Comparison of ENCODE assay signal across 21 mouse cellular contexts in genomic region chr9:34463666-34464065, GRCm38 (mm10). TPM values are rescaled to one million over a fixed set of nuclear protein-coding genes. Genes with fewer than 3 reads are reported as not detected.
DNase-seq lines count a peak whose midpoint lies in the region; ATAC-seq and TF ChIP-seq lines count a peak whose summit lies in the region.
"Had no signal": no experiment of that assay in that cellular context is flagged by ENCODE, and none has a peak within 500 bp of the region (broad histone marks: within the 10 kb centered on the region; RNA-seq: fewer than 3 reads in every experiment).

No protein-coding gene starts in this region.

- no peak overlapping the region for H3K27ac ChIP-seq in embryonic facial prominence, embryonic 14.5 days (replicated peaks; ENCODE audit: low read depth, low read length)
- no peak overlapping the region for H3K27ac ChIP-seq in embryonic facial prominence, embryonic 10.5 days (replicated peaks)
- H3K27ac ChIP-seq: embryonic facial prominence, embryonic 12.5 days; forebrain, embryonic 15.5 days; heart, embryonic 13.5 days; hindbrain, embryonic 13.5 days; hindbrain, postnatal 0 days had no signal

- no peaks in the 10 kb centered on the region for H3K27me3 ChIP-seq in embryonic facial prominence, embryonic 14.5 days (replicated peaks; ENCODE audit: control insufficient read depth, insufficient read depth, low read length)
- no peaks in the 10 kb centered on the region for H3K27me3 ChIP-seq in embryonic facial prominence, embryonic 10.5 days (replicated peaks; ENCODE audit: low read depth, poor library complexity, severe bottlenecking)
- H3K27me3 ChIP-seq: embryonic facial prominence, embryonic 12.5 days; forebrain, embryonic 15.5 days; heart, embryonic 13.5 days; hindbrain, embryonic 13.5 days; Patski had no signal

- H3K9me3 ChIP-seq in embryonic facial prominence, embryonic 14.5 days (ENCODE audit: control insufficient read depth, low read length) = no peaks in the 10 kb centered on the region
- no peaks in the 10 kb centered on the region for H3K9me3 ChIP-seq in embryonic facial prominence, embryonic 10.5 days
- H3K9me3 ChIP-seq: embryonic facial prominence, embryonic 12.5 days; forebrain, embryonic 15.5 days; heart, embryonic 13.5 days; hindbrain, embryonic 13.5 days had no signal

- H3K4me3 ChIP-seq in embryonic facial prominence, embryonic 14.5 days (ENCODE audit: low read depth, low read length) = no peak overlapping the region
- H3K4me3 ChIP-seq in embryonic facial prominence, embryonic 10.5 days = no peak overlapping the region
- H3K4me3 ChIP-seq: embryonic facial prominence, embryonic 12.5 days; forebrain, embryonic 15.5 days; heart, embryonic 13.5 days; hindbrain, embryonic 13.5 days had no signal

- no peaks in the 10 kb centered on the region for H3K4me1 ChIP-seq in embryonic facial prominence, embryonic 14.5 days (ENCODE audit: control insufficient read depth, insufficient read depth, low read length)
- no peaks in the 10 kb centered on the region for H3K4me1 ChIP-seq in embryonic facial prominence, embryonic 10.5 days
- H3K4me1 ChIP-seq: embryonic facial prominence, embryonic 12.5 days; heart, embryonic 13.5 days; hindbrain, embryonic 13.5 days had no signal

- TF ChIP-seq CTCF in brain, embryonic 14.5 days (IDR thresholded peaks at IDR 0.05; ENCODE audit: borderline replicate concordance, extremely low read depth, insufficient read depth, insufficient read length) = no peak

- ATAC-seq in embryonic facial prominence, embryonic 14.5 days (ENCODE audit: low read depth) = no peak
- ATAC-seq: activated CD4-positive, CD25-positive, alpha-beta regulatory T cell, adult 4 months; forebrain, embryonic 15.5 days; hindbrain, postnatal 0 days; Patski had no signal

- H3K36me3 ChIP-seq in embryonic facial prominence, embryonic 14.5 days (ENCODE audit: control insufficient read depth, insufficient read depth, low read length) = no peaks in the 10 kb centered on the region
- H3K36me3 ChIP-seq in embryonic facial prominence, embryonic 10.5 days (replicated peaks) = no peaks in the 10 kb centered on the region
- H3K36me3 ChIP-seq: embryonic facial prominence, embryonic 12.5 days; forebrain, embryonic 15.5 days; heart, embryonic 13.5 days; hindbrain, embryonic 13.5 days had no signal

- 60% methylated on average over 2 of the region's 2 CpGs for WGBS in embryonic facial prominence, embryonic 14.5 days
- WGBS in embryonic facial prominence, embryonic 10.5 days = 68% methylated on average over 2 of the region's 2 CpGs

- no peak overlapping the region for H3K4me2 ChIP-seq in embryonic facial prominence, embryonic 14.5 days (ENCODE audit: low read depth, low read length)
- H3K4me2 ChIP-seq: embryonic facial prominence, embryonic 12.5 days; forebrain, embryonic 15.5 days; heart, embryonic 13.5 days; hindbrain, embryonic 13.5 days had no signal

- no peak overlapping the region for H3K9ac ChIP-seq in embryonic facial prominence, embryonic 14.5 days (ENCODE audit: low read depth, low read length)
- H3K9ac ChIP-seq: embryonic facial prominence, embryonic 12.5 days; forebrain, embryonic 15.5 days; heart, embryonic 13.5 days; hindbrain, embryonic 13.5 days had no signal

- DNase-seq in embryonic facial prominence, embryonic 14.5 days (ENCODE audit: low spot score) = peak; percentile 12
- no peak for DNase-seq in embryonic facial prominence, embryonic 10.5 days (ENCODE audit: low spot score)
- peak; percentile 6 for DNase-seq in heart, postnatal 4 days
- DNase-seq in heart, postnatal 36 days = no peak
- DNase-seq in left cerebral cortex, postnatal 4 days = peak; percentile 26
- no peak for DNase-seq in left cerebral cortex, adult 11 months (ENCODE audit: low spot score)
- peak; percentile 53 for DNase-seq in brain, embryonic 14.5 days (ENCODE audit: low read depth)
- DNase-seq: adrenal gland, postnatal 14 days; cerebellum, adult 2 months; cerebellum, postnatal 14 days; embryo, embryonic 11 days; gastrocnemius, postnatal 10 days had no signal

- TF ChIP-seq POLR2A in brain, embryonic 14.5 days (IDR thresholded peaks at IDR 0.05; ENCODE audit: borderline replicate concordance, extremely low read depth, insufficient read depth, insufficient read length, poor library complexity, severe bottlenecking) = no peak

- intact Hi-C loops in heart, postnatal 36 days (cut with DNase I) = no loop called here
- intact Hi-C loops in left cerebral cortex, postnatal 4 days (cut with DNase I) = no loop called here

RNA-seq across cellular contexts. Expression of gene Kirrel3, which starts 22.0 kb away (rescaled TPM):
- polyA plus RNA-seq in embryonic facial prominence, embryonic 14.5 days (2014; fragmentation: Nextera tagmentation; extraction: Ambion mirVana) = 6.9 and 9.3 TPM in 2 replicates
- 2.3 and 2.8 TPM in 2 replicates for polyA plus RNA-seq in embryonic facial prominence, embryonic 10.5 days (2016; fragmentation: Nextera tagmentation; extraction: Ambion mirVana)
- total RNA-seq in heart, postnatal 4 days (2021) = 1 to 10 TPM in 1 of 2 experiments, under 1 TPM in 1; 0.88 to 1.6 TPM
- under 1 TPM; 0.53 to 0.60 TPM for total RNA-seq in heart, postnatal 36 days (2021)
- total RNA-seq in left cerebral cortex, postnatal 4 days (2021) = 10 to 100 TPM; 59.8 to 65.9 TPM
- polyA plus RNA-seq in brain, embryonic 14.5 days (2012; rRNA removed) = 20.9 and 33.3 TPM in 2 replicates
- total RNA-seq: common myeloid progenitor, adult 5-6 weeks; MEL had no signal
- polyA plus RNA-seq: activated CD4-positive, CD25-positive, alpha-beta regulatory T cell, adult 4 months had no signal

Comparison
In these comparisons a context has a peak if more than half of its experiments do, and no peak if none do; other contexts are left out.
1. DNase-seq: peak in embryonic facial prominence, embryonic 14.5 days (single experiment), heart, postnatal 4 days (single experiment), left cerebral cortex, postnatal 4 days (single experiment) and brain, embryonic 14.5 days (single experiment); none in embryonic facial prominence, embryonic 10.5 days (single experiment), heart, postnatal 36 days (0 of 2) and left cerebral cortex, adult 11 months (single experiment).
2. RNA of gene Kirrel3, which starts 22.0 kb away (total RNA-seq): 59.8 to 65.9 TPM in left cerebral cortex, postnatal 4 days; 0.88 to 1.6 TPM in heart, postnatal 4 days and 0.53 to 0.60 TPM in heart, postnatal 36 days; every median in the first group is over 10 times any median in the second.